In genomic region chr7:113294598-113294997, GRCm38 (mm10) we compare ENCODE assay signal across 16 mouse cellular contexts.
A peak's percentile ranks its signal among the peaks of the same experiment; 100 is the strongest.
DNase-seq lines count a peak whose midpoint lies in the region; ATAC-seq and TF ChIP-seq lines count a peak whose summit lies in the region.
"Had no signal": no experiment of that assay in that cellular context is flagged by ENCODE, and none has a peak within 500 bp of the region (broad histone marks: within the 10 kb centered on the region; RNA-seq: fewer than 3 reads in every experiment).

No protein-coding gene starts in this region.

- H3K4me2 ChIP-seq in liver, embryonic 14.5 days (ENCODE audit: low read depth): peak overlapping the region; percentile 79
- H3K4me2 ChIP-seq: hindbrain, embryonic 14.5 days; limb, embryonic 15.5 days had no signal

- ATAC-seq in megakaryocyte, adult 5-6 weeks (ENCODE audit: poor library complexity, severe bottlenecking): no peak
- ATAC-seq in liver, embryonic 14.5 days (ENCODE audit: insufficient read depth): peak; percentile 65

- peaks cover 21% of the 10 kb centered on the region for H3K4me1 ChIP-seq in megakaryocyte, embryonic 14.5 days
- H3K4me1 ChIP-seq in erythroblast, embryonic 14.5 days (ENCODE audit: control insufficient read depth): peaks cover 55% of the 10 kb centered on the region
- peaks cover 14 to 36% of the 10 kb centered on the region in 2 experiments for H3K4me1 ChIP-seq in liver, embryonic 14.5 days (replicated peaks; ENCODE audit: control insufficient read depth in 2 of 2, insufficient read depth in 2 of 2, low read length in 1 of 2)

- H3K9me3 ChIP-seq in megakaryocyte, embryonic 14.5 days: no peaks in the 10 kb centered on the region
- H3K9me3 ChIP-seq in erythroblast, embryonic 14.5 days (ENCODE audit: control insufficient read depth, low read length): no peaks in the 10 kb centered on the region
- H3K9me3 ChIP-seq in liver, embryonic 14.5 days (ENCODE audit: control insufficient read depth, low read length): no peaks in the 10 kb centered on the region
- H3K9me3 ChIP-seq: heart, embryonic 13.5 days; limb, embryonic 15.5 days had no signal

- no peak overlapping the region; the same call in 1 of the 2 replicates for H3K27ac ChIP-seq in liver, embryonic 14.5 days
- H3K27ac ChIP-seq: heart, embryonic 13.5 days; hindbrain, embryonic 14.5 days; kidney, postnatal 0 days; limb, embryonic 15.5 days had no signal

- 0 out of 2 replicates have a peak, but pooled peaks have one; percentile 16 for TF ChIP-seq EP300 in liver, embryonic 14.5 days (IDR thresholded peaks at IDR 0.05; ENCODE audit: low read depth)

- 18% methylated on average over 6 of the region's 6 CpGs for WGBS in liver, embryonic 14.5 days (ENCODE audit: insufficient replicate concordance)

- H3K9ac ChIP-seq in liver, embryonic 14.5 days (replicated peaks): no peak overlapping the region; the same call in 1 of the 2 replicates
- H3K9ac ChIP-seq: heart, embryonic 13.5 days; hindbrain, embryonic 14.5 days; limb, embryonic 15.5 days had no signal

- H3K36me3 ChIP-seq in megakaryocyte, embryonic 14.5 days (replicated peaks; ENCODE audit: low read length): peaks cover 3% of the 10 kb centered on the region
- peaks cover 16% of the 10 kb centered on the region for H3K36me3 ChIP-seq in erythroblast, embryonic 14.5 days (ENCODE audit: control insufficient read depth)
- no peaks in the 10 kb centered on the region for H3K36me3 ChIP-seq in liver, embryonic 14.5 days (replicated peaks; ENCODE audit: control insufficient read depth, insufficient read depth, low read depth)

- peaks cover 52% of the 10 kb centered on the region for H3K27me3 ChIP-seq in megakaryocyte, embryonic 14.5 days (replicated peaks)
- no peaks in the 10 kb centered on the region for H3K27me3 ChIP-seq in erythroblast, embryonic 14.5 days (ENCODE audit: control insufficient read depth)
- no peaks in the 10 kb centered on the region for H3K27me3 ChIP-seq in liver, embryonic 14.5 days (ENCODE audit: control insufficient read depth, insufficient read depth, low read length)
- H3K27me3 ChIP-seq: heart, embryonic 13.5 days; limb, embryonic 15.5 days had no signal

- TF ChIP-seq CTCF in liver, embryonic 14.5 days (IDR thresholded peaks at IDR 0.05; ENCODE audit: low read depth): no peak

- DNase-seq in liver, embryonic 14.5 days (ENCODE audit: low read depth in 3 of 3, low spot score in 3 of 3): peak in 2 of 3 experiments; percentile 19 to 28
- no peak for DNase-seq in adipocyte (ENCODE audit: low spot score)
- no peak for DNase-seq in cerebellum, adult 18-20 months
- DNase-seq in frontal cortex, postnatal 14 days (ENCODE audit: low spot score in 2 of 2): no peak
- DNase-seq: adrenal gland, postnatal 25 days; cerebellum, adult 11 months; gastrocnemius, postnatal 25 days; lung, postnatal 36 days; right cerebral cortex, adult 18-20 months had no signal

- peak overlapping the region; percentile 48 for H3K4me3 ChIP-seq in megakaryocyte, embryonic 14.5 days (replicated peaks)
- peak overlapping the region; percentile 64 for H3K4me3 ChIP-seq in erythroblast, embryonic 14.5 days (replicated peaks)
- peak overlapping the region in 1 of 2 experiments; percentile 57; a peak in 1 of 4 replicates for H3K4me3 ChIP-seq in liver, embryonic 14.5 days (ENCODE audit: insufficient read depth in 1 of 2, low read depth in 2 of 2, low read length in 2 of 2)
- H3K4me3 ChIP-seq: heart, embryonic 13.5 days; limb, embryonic 15.5 days had no signal

Comparison
In these comparisons a context has a peak if more than half of its experiments do, and no peak if none do; other contexts are left out.
1. DNase-seq: peak in liver, embryonic 14.5 days (2 of 3); none in adipocyte (single experiment), cerebellum, adult 18-20 months (0 of 2) and frontal cortex, postnatal 14 days (0 of 2).